ENCODE assay signal across 8 mouse cellular contexts in genomic region chr9:71897399-71897798, GRCm38 (mm10).
DNase-seq lines count a peak whose midpoint lies in the region; ATAC-seq and TF ChIP-seq lines count a peak whose summit lies in the region.

No protein-coding gene starts in this region.

- H3K4me1 ChIP-seq in heart, embryonic 12.5 days (replicated peaks): peaks cover 8% of the 10 kb centered on the region
- peaks cover 47% of the 10 kb centered on the region for H3K4me1 ChIP-seq in limb, embryonic 10.5 days

- no peaks in the 10 kb centered on the region for H3K9me3 ChIP-seq in heart, embryonic 12.5 days (replicated peaks)
- H3K9me3 ChIP-seq in limb, embryonic 10.5 days (replicated peaks): no peaks in the 10 kb centered on the region

- 46% methylated on average over 1 of the region's 1 CpGs for WGBS in heart, embryonic 12.5 days
- 19% methylated on average over 1 of the region's 1 CpGs for WGBS in limb, embryonic 10.5 days

- ATAC-seq in heart, embryonic 12.5 days (ENCODE audit: insufficient number of reproducible peaks, low FRiP score): no peak

- H3K27me3 ChIP-seq in heart, embryonic 12.5 days (replicated peaks): no peaks in the 10 kb centered on the region
- H3K27me3 ChIP-seq in limb, embryonic 10.5 days (ENCODE audit: low read depth, poor library complexity, severe bottlenecking): no peaks in the 10 kb centered on the region

- TF ChIP-seq POLR2A in brain, embryonic 14.5 days (IDR thresholded peaks at IDR 0.05; ENCODE audit: borderline replicate concordance, extremely low read depth, insufficient read depth, insufficient read length, poor library complexity, severe bottlenecking): no peak

- no peak for TF ChIP-seq CTCF in brain, embryonic 14.5 days (IDR thresholded peaks at IDR 0.05; ENCODE audit: borderline replicate concordance, extremely low read depth, insufficient read depth, insufficient read length)

- no peaks in the 10 kb centered on the region for H3K36me3 ChIP-seq in heart, embryonic 12.5 days
- H3K36me3 ChIP-seq in limb, embryonic 10.5 days: peaks cover 2% of the 10 kb centered on the region; the same call in 1 of the 2 replicates

- no peak overlapping the region for H3K9ac ChIP-seq in heart, embryonic 12.5 days

- H3K4me3 ChIP-seq in heart, embryonic 12.5 days: no peak overlapping the region
- no peak overlapping the region; the same call in 1 of the 2 replicates for H3K4me3 ChIP-seq in limb, embryonic 10.5 days

- H3K4me2 ChIP-seq in heart, embryonic 12.5 days: no peak overlapping the region

- intact Hi-C loops in heart, postnatal 25 days (cut with DNase I): loop anchor here (5.0 kb wide), 2 partner anchors 35 to 60 kb away; no protein-coding TSS in a partner anchor

- peak; percentile 92 for DNase-seq in heart, adult 11 months
- no peak for DNase-seq in heart, postnatal 25 days (ENCODE audit: low spot score)
- DNase-seq in brain, embryonic 14.5 days (ENCODE audit: low read depth): peak; percentile 96
- DNase-seq in limb, embryonic 10.5 days (ENCODE audit: low spot score): peak; percentile 43
- DNase-seq in right cerebral cortex, postnatal 25 days: peak; percentile 9
- no peak for DNase-seq in B cell, adult 2 months
- no peak for DNase-seq in testis, postnatal 14 days (ENCODE audit: low spot score)

- H3K27ac ChIP-seq in heart, embryonic 12.5 days (ENCODE audit: poor library complexity, severe bottlenecking): peak overlapping the region; percentile 74
- peak overlapping the region; percentile 86; the same call in 1 of the 2 replicates for H3K27ac ChIP-seq in limb, embryonic 10.5 days

Comparison
In these comparisons a context has a peak if more than half of its experiments do, and no peak if none do; other contexts are left out.
1. DNase-seq: peak in heart, adult 11 months (single experiment), brain, embryonic 14.5 days (single experiment), limb, embryonic 10.5 days (single experiment) and right cerebral cortex, postnatal 25 days (single experiment); none in heart, postnatal 25 days (single experiment), B cell, adult 2 months (0 of 2) and testis, postnatal 14 days (single experiment).